Mouse (Mus musculus) intestine, embryonic 15.5 days (tissue): ENCODE data around the gene Tssk3. TPM values are rescaled to one million over a fixed set of nuclear protein-coding genes. Genes with fewer than 3 reads are reported as not detected.

Source experiments
- ATAC-seq: fragments of 200-750 bp; cut with Nextera tagmentation; 2 replicates; pipeline ENCODE4 v1.8.0; 2017; ENCODE audit warnings: moderate TSS enrichment, moderate library complexity
- H3K27ac ChIP-seq: fragments of 300-500 bp; sonication (generic); 2 replicates; pipeline ENCODE4 v1.5.1; 2015; ENCODE audit warnings: mild to moderate bottlenecking, inconsistent platforms
- H3K27me3 ChIP-seq: fragments of 300-500 bp; sonication (generic); replicated peaks from 2 replicates; pipeline ENCODE4 v1.6.1; 2015; ENCODE audit warnings: inconsistent platforms
- H3K36me3 ChIP-seq: fragments of 300-500 bp; sonication (generic); 2 replicates; pipeline ENCODE4 v1.6.1; 2015; ENCODE audit warnings: inconsistent platforms
- H3K4me1 ChIP-seq: fragments of 300-500 bp; sonication (generic); replicated peaks from 2 replicates; pipeline ENCODE4 v1.6.1; 2015; ENCODE audit warnings: inconsistent platforms
- H3K4me2 ChIP-seq: fragments of 300-500 bp; sonication (generic); replicated peaks from 2 replicates; pipeline ENCODE4 v1.6.1; 2015; ENCODE audit warnings: mild to moderate bottlenecking, inconsistent platforms
- H3K4me3 ChIP-seq: fragments of 300-500 bp; sonication (generic); replicated peaks from 2 replicates; pipeline ENCODE4 v1.5.1; 2015; ENCODE audit warnings: inconsistent platforms
- H3K9ac ChIP-seq: fragments of 300-500 bp; sonication (generic); 2 replicates; pipeline ENCODE4 v1.6.1; 2015; ENCODE audit warnings: inconsistent platforms
- H3K9me3 ChIP-seq: fragments of 300-500 bp; sonication (generic); 2 replicates; pipeline ENCODE4 v1.6.1; 2016; ENCODE audit warnings: inconsistent platforms
- WGBS: fragments of 180-500 bp; shearing (Covaris S2); methylation state at CpG from one replicate; pipeline ENCODE4 v1.1.7; 2015; 5-methylcytosine and 5-hydroxymethylcytosine counted together
- polyA plus RNA-seq: library from polyadenylated mRNA; unstranded; fragments of >200 nt; fragmentation: Nextera tagmentation; extraction: Ambion mirVana; gene quantifications from 2 replicates; pipeline ENCODE4 v1.2.1, GENCODE M21; 2015

Gene Tssk3
- polyA plus RNA-seq, 1 experiment from 2014 or later = not detected

DNA sequence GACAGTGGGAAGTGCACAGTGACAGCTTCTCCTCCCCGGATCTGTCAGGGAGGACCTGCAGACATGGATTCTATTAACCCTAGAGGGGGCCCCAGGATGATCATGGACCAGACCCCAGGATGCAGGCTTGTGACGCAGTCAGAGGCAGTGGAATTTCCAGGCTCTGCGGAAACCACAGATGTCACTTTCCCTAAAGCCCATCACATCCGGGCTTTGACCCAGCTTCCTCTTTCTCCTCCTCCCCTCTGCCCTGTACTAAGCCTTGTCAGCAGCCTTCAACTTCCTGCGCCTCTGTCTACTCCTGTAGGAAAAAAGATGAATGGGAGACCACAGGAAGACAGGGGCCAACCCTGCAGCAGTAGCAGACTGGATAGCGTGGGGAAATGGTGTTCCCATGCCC is 5.8 kb upstream of the Tssk3 start:
- H3K9me3 ChIP-seq = no peaks in the 10 kb centered on the region
- H3K9ac ChIP-seq = 0 out of 2 replicates have a peak overlapping the region, but pooled peaks have one; percentile 23
- peak overlapping the region; percentile 27 for H3K4me2 ChIP-seq
- no peak overlapping the region for H3K4me3 ChIP-seq
- 33% methylated on average over 6 of the region's 6 CpGs for WGBS
- H3K27ac ChIP-seq = peak overlapping the region; percentile 37; the same call in 1 of the 2 replicates
- no peak for ATAC-seq
- peaks cover 13% of the 10 kb centered on the region for H3K4me1 ChIP-seq
- H3K36me3 ChIP-seq = no peaks in the 10 kb centered on the region
- peaks cover 1% of the 10 kb centered on the region for H3K27me3 ChIP-seq

DNA sequence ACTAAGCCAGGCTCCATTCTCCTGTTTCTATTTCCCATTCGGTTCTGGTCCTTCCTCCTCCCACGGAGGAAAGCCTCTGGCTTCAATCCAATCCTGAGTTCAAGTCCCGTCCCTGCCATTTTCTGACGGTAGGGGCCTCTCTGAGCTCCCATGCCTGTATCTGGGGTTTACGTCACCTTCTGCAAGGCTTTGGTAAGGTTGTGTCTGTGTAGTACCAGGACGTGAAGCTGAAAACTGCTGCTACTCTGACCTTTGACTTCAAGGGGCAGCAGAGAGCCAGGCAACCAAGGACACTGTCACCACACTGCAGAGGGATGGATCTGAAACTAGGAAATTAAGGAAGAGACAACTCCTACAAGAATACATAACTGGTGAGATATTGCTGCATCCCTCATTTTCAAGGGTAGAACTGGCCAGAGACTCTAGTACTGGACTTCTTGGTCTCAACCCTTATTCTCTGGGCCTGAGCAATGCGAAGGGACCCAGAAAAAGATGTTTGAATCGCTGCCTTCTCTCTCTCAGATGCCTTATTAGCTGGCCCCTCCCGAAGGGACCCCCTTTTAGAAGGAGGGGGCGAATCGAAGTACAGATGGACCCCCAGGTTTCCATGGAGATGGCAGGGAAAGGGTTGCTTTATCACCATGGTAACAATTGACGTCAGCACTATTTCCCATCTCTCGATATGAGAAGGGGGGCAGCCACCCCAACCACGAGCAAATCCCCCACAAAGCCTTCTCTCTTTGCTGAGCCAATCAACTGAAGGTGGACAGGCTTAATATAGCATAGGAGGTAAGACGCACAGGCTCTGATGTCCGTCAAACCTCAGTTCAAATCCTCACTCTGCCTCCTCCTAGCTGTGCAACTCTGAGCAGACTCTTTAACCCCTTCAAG is 5.1 kb upstream of the Tssk3 start:
- WGBS = 33% methylated on average over 16 of the region's 16 CpGs
- ATAC-seq = no peak
- no peaks in the 10 kb centered on the region for H3K9me3 ChIP-seq
- H3K27ac ChIP-seq = peak overlapping the region; percentile 37; the same call in 1 of the 2 replicates
- H3K4me1 ChIP-seq = peaks cover 16% of the 10 kb centered on the region
- H3K9ac ChIP-seq = 0 out of 2 replicates have a peak overlapping the region, but pooled peaks have one; percentile 23
- H3K27me3 ChIP-seq = peaks cover 8% of the 10 kb centered on the region
- no peak overlapping the region for H3K4me3 ChIP-seq
- no peaks in the 10 kb centered on the region for H3K36me3 ChIP-seq
- H3K4me2 ChIP-seq = peak overlapping the region; percentile 27

DNA sequence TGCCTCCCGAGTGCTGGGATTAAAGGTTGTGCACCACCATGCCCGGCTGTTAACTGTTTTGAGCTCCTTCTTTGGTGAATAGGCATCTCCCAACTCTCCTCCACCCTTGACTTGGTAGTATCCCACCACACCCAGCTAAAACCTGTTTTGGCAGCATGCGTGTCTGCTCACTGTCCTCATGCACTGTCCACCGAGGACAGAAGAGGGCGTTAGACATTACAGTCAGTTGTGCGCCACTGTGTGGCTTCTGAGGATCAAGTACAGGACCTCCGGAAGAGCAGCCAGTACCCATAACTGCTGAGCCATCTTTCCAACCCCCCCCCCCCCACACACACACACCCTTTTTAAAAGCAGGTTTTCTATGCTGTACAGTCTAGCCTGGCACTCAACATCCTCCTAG is 3.9 kb upstream of the Tssk3 start:
- Histone ChIP-seq H3K4me3 (no peak overlapping the region), H3K27ac (no peak overlapping the region), H3K27me3 (peaks cover 13% of the 10 kb centered on the region), H3K36me3 (no peaks in the 10 kb centered on the region), H3K4me2 (no peak overlapping the region), H3K4me1 (peaks cover 16% of the 10 kb centered on the region), H3K9ac (no peak overlapping the region), H3K9me3 (no peaks in the 10 kb centered on the region)
- no peak for ATAC-seq
- 64% methylated on average over 7 of the region's 7 CpGs for WGBS

DNA sequence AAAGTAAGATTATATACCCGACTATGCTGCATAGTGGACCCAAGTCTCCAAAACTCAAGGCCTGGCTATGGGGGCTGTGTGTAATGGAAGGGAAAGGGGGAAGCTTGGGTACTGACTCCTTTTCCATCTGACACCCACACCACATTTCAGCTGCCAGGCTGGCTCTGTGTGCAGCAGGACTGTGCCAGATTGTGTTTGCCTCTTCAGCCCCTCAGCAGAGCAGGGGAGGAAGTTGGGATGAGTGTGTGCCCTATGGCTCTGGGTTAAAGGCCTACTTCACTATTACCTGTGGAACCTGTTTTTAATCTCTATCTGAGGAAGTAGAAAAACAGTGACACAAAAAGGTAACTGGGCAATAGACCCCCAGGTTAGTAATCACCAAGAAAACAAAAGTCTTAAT is 9.7 kb downstream of the Tssk3 start:
- H3K4me1 ChIP-seq = no peaks in the 10 kb centered on the region
- H3K4me3 ChIP-seq = no peak overlapping the region
- no peak overlapping the region for H3K27ac ChIP-seq
- H3K9ac ChIP-seq = no peak overlapping the region
- WGBS = 88% methylated on average over 1 of the region's 1 CpGs
- H3K27me3 ChIP-seq = no peaks in the 10 kb centered on the region
- 0 out of 2 replicates have a peak, but pooled peaks have one; percentile 49 for ATAC-seq
- H3K9me3 ChIP-seq = no peaks in the 10 kb centered on the region
- no peak overlapping the region for H3K4me2 ChIP-seq
- H3K36me3 ChIP-seq = peaks cover 25% of the 10 kb centered on the region

DNA sequence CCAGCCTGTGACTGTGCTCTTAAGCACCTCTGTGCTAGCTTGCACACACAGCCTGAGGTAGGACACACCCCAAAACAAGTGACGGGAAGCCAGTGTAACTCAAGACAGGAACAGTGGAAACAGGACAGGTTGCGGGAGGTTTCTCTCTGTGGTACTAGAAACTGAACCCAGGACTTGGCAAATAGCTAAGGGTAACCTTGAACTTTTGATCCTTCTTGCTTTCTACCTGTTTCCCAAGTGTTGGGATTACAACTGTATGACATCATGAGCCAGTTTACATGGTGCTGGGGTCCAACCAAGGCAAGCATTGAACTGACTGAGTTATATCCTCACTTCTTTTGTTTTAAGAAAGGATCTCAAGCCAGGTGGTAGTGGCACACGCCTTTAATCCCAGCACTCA is 11.0 kb downstream of the Tssk3 start:
- Histone ChIP-seq H3K27ac (no peak overlapping the region), H3K4me1 (no peaks in the 10 kb centered on the region), H3K9me3 (no peaks in the 10 kb centered on the region), H3K9ac (no peak overlapping the region), H3K36me3 (peaks cover 23% of the 10 kb centered on the region), H3K4me2 (no peak overlapping the region), H3K4me3 (no peak overlapping the region), H3K27me3 (no peaks in the 10 kb centered on the region)
- ATAC-seq = no peak
- WGBS = 90% methylated on average over 3 of the region's 3 CpGs

DNA sequence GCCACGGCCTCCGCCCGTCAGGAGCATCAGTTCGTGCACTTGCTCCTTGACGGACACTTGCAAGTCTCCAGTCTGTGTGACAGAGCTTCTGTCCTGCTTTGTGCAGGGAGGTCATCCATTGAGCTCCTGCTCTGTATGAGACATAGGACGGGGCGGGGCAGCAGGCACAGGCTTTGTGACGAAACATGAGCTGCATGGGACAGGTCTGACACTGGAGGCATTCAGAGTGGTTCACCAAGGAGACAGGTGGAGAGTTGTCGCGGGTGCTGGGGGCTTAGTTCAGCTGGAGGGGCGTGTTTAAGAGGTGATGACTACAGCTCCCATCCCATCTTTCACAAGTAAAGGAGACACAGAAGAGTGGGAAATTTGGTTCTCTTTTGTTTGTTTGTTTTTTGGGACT is 14.8 kb downstream of the Tssk3 start:
- Histone ChIP-seq H3K36me3 (peaks cover 38% of the 10 kb centered on the region), H3K27ac (no peak overlapping the region), H3K27me3 (no peaks in the 10 kb centered on the region), H3K4me1 (no peaks in the 10 kb centered on the region), H3K9ac (no peak overlapping the region), H3K4me3 (no peak overlapping the region), H3K4me2 (no peak overlapping the region), H3K9me3 (no peaks in the 10 kb centered on the region)
- ATAC-seq = no peak
- 88% methylated on average over 11 of the region's 11 CpGs for WGBS

DNA sequence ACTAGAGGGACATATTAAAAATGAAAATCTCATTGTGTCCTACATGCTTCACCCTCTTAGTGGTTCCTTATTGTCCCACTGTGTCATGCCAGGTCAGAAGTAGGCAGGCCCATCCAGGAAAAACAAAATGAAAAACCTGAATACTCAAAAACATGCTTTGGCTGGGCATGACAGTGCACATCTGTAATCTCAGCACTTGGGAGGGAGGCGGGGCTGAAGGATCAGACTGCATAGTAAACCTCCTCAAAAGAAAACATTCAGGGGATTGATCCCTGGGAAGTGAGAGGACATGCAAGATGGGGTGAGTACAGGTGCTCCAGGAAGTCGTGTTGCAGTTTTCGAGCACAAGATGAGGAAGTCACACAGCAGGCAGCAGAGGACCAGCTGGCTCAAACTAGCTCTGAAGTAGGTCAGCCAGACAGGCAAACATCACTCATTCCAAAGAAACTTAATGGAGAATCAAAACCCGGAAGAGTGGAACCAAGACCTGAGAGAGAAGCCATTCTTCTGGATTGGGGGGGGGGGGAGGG is 26.5 kb downstream of the Tssk3 start:
- Histone ChIP-seq H3K4me3 (no peak overlapping the region), H3K4me2 (no peak overlapping the region), H3K4me1 (peaks cover 7% of the 10 kb centered on the region), H3K36me3 (peaks cover 24% of the 10 kb centered on the region), H3K27me3 (no peaks in the 10 kb centered on the region), H3K9ac (no peak overlapping the region), H3K9me3 (no peaks in the 10 kb centered on the region), H3K27ac (no peak overlapping the region)
- 87% methylated on average over 4 of the region's 4 CpGs for WGBS
- ATAC-seq = no peak

DNA sequence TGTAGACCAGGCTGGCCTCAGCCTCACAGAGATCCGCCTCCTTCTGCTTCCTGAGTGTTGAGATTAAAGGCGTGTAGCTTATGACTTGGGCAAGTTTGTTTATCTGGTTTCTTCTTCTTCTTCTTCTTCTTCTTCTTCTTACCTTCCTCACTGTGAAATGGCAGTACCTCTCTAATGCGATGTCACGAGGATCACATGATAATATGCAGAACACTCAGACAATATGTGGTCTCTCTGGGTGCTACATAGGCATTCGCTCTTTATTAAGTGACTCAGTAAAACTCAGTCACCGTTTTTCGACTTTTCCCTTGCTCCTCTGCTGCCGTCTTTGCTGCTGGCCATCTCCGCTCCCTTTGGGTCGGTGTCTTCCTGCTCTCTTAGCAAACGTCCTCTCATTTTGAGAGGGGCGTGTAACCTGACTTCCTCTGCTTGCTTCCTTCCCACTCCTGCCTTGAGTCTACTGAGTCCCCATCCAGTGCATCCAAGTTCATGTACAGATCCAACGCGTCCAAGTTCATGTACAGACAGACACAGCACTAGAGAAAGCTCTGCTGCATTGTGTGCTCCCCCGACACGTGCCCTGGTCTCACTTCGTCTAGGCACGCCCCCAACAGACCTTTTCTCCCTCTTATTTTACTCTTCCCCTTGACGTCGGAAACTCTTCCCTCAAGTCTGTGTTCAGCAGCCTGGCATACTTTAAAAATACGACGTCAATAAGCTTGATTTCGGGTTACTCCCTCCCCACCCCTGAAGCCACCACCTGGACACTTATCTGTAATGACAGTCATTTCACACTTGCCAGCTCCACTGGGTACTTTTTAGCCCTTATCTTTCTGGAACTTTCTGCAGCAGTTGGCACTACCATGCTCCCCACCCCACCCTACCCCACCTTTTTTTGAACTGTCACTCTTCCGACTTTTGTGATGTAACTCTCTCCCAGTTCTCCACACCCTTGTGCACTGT is 27.4 kb downstream of the Tssk3 start:
- H3K4me2 ChIP-seq = no peak overlapping the region
- H3K4me3 ChIP-seq = no peak overlapping the region
- ATAC-seq = no peak
- no peaks in the 10 kb centered on the region for H3K27me3 ChIP-seq
- no peak overlapping the region for H3K27ac ChIP-seq
- peaks cover 7% of the 10 kb centered on the region for H3K4me1 ChIP-seq
- H3K9ac ChIP-seq = no peak overlapping the region
- no peaks in the 10 kb centered on the region for H3K9me3 ChIP-seq
- 87% methylated on average over 24 of the region's 24 CpGs for WGBS
- peaks cover 18% of the 10 kb centered on the region; the same call in 1 of the 2 replicates for H3K36me3 ChIP-seq

DNA sequence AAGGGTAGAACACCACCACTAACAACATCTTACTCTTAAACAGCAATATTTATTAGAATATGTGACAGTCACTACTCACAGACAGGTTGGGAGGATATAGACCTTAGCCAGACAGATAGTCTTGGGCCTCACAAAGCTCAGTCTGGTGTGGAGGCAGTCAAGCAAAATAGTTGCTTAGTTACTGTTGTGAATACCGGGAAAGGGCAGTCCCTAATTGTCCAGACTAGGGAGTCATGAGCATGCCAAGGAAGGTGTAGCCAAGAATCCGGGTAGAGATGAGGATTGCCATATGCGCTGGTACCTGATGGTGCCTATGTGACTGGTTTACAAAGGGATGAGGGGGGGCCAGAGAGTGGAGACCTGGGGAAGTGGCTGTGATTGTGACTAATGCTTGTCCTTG is 28.7 kb downstream of the Tssk3 start:
- H3K27ac ChIP-seq = no peak overlapping the region
- 42% methylated on average over 3 of the region's 3 CpGs for WGBS
- H3K9ac ChIP-seq = peak overlapping the region; percentile 78
- H3K36me3 ChIP-seq = peaks cover 16% of the 10 kb centered on the region; the same call in 1 of the 2 replicates
- H3K4me3 ChIP-seq = peak overlapping the region; percentile 92
- no peaks in the 10 kb centered on the region for H3K27me3 ChIP-seq
- H3K9me3 ChIP-seq = no peaks in the 10 kb centered on the region
- no peak for ATAC-seq
- H3K4me1 ChIP-seq = peaks cover 7% of the 10 kb centered on the region
- peak overlapping the region; percentile 69 for H3K4me2 ChIP-seq

DNA sequence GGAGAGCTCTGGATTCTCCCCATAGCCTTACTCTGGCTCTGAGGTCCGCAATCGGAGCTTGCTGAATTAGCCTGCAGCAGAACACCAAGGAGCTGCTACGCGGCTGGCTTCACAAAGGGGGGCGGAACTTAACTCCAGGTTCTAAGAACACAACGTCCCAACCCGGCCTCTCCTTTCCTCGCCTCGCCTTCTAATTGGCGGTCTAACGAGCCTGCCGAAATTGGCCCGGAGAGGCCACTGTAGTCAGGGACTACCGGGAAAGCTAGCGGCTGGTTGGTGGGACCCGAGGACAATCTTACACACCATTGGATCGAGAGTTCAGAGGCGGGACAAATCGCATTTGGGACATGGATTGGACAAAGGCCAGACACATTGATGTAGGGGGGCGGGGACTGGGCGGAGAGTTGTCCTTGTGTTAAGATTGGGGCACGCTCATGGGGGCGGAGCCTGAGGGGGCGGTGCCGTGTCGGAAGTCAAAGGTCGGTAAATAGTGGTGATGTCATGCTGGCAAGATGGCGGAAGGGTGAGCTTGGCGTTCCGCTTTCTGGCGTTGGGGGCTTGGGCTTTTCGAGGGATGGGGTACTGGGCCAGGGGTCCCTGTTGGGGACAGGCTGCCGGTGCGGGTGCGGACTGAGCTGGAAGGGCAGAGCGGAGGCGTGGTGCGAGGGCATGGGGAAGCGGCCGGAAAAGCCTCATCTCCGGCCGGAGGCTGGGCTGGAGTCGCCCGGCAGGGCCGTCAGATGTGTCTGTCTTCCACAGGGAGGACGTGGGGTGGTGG is 29.4 kb downstream of the Tssk3 start, which contains the start of gene Bsdc1:
Gene Bsdc1, plus strand, starts transcription at position 399 of the 778 bp plus-strand sequence.
- Histone ChIP-seq H3K4me1 (peaks cover 7% of the 10 kb centered on the region), H3K9ac (peak within 1 kb of the TSS; percentile 78), H3K27me3 (no peaks in the 10 kb centered on the region), H3K27ac (peak within 1 kb of the TSS; percentile 87), H3K36me3 (peaks cover 9% of the 10 kb centered on the region; the same call in 1 of the 2 replicates), H3K4me3 (peak within 1 kb of the TSS; percentile 92), H3K9me3 (no peaks in the 10 kb centered on the region), H3K4me2 (peak within 1 kb of the TSS; percentile 74)
- peak; percentile 99 for ATAC-seq
- WGBS = under 1% methylated on average over 46 of the region's 46 CpGs

DNA sequence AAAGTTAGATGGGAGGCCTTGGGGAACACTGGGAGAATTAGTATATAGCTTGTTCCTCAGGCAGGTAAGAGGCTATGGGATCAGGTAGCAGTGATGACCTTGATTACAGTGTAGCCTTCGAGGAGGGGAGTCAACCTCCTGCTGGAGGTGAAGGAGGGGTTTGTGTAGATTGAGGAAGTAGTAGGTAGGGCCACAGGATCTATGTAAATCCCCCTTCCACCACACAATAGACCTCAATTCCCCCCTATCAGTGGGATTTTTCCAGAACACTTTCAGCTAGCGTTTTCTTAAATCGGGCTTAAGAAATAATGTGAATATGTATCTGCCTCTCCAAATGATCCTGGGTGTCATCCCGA is 30.0 kb downstream of the Tssk3 start:
- Histone ChIP-seq H3K4me2 (peak overlapping the region; percentile 74), H3K9me3 (no peaks in the 10 kb centered on the region), H3K27ac (peak overlapping the region; percentile 87), H3K4me1 (peaks cover 7% of the 10 kb centered on the region), H3K36me3 (peaks cover 5% of the 10 kb centered on the region; the same call in 1 of the 2 replicates), H3K9ac (peak overlapping the region; percentile 54), H3K4me3 (peak overlapping the region; percentile 47), H3K27me3 (no peaks in the 10 kb centered on the region)
- WGBS = 3% methylated on average over 4 of the region's 4 CpGs
- ATAC-seq = peak; percentile 37
